Mouse (Mus musculus) kidney, embryonic 14.5 days (tissue): Measurements from ENCODE around the gene Nos1. TPM values are rescaled to one million over a fixed set of nuclear protein-coding genes. Genes with fewer than 3 reads are reported as not detected.

Source experiments
- ATAC-seq: fragments of 200-750 bp; cut with Nextera tagmentation; 2 replicates; pipeline ENCODE4 v1.8.0; 2017; ENCODE audit warnings: moderate number of reproducible peaks, mild to moderate bottlenecking, moderate TSS enrichment, moderate library complexity; ENCODE audit not compliant: low FRiP score, low TSS enrichment
- H3K27ac ChIP-seq: fragments of 300-500 bp; sonication (generic); 2 replicates; pipeline ENCODE4 v1.5.1; 2014; ENCODE audit warnings: low read depth, mild to moderate bottlenecking, low read length, moderate library complexity, mixed read lengths
- H3K27me3 ChIP-seq: fragments of 300-500 bp; sonication (generic); 2 replicates; pipeline ENCODE4 v1.6.1; 2014; ENCODE audit warnings: mild to moderate bottlenecking, low read length; ENCODE audit not compliant: control insufficient read depth, insufficient read depth
- H3K36me3 ChIP-seq: fragments of 300-500 bp; sonication (generic); 2 replicates; pipeline ENCODE4 v1.6.1; 2014; ENCODE audit warnings: low read length, mixed read lengths; ENCODE audit not compliant: control insufficient read depth, insufficient read depth
- H3K4me1 ChIP-seq: fragments of 300-500 bp; sonication (generic); 2 replicates; pipeline ENCODE4 v1.6.1; 2014; ENCODE audit warnings: low read length, mixed read lengths; ENCODE audit not compliant: control insufficient read depth, insufficient read depth
- H3K4me2 ChIP-seq: fragments of 300-500 bp; sonication (generic); replicated peaks from 2 replicates; pipeline ENCODE4 v1.6.1; 2014; ENCODE audit warnings: low read depth, mild to moderate bottlenecking, low read length
- H3K4me3 ChIP-seq: fragments of 300-500 bp; sonication (generic); 2 replicates; pipeline ENCODE4 v1.5.1; 2014; ENCODE audit warnings: mild to moderate bottlenecking, low read length
- H3K9ac ChIP-seq: fragments of 300-500 bp; sonication (generic); 2 replicates; pipeline ENCODE4 v1.6.1; 2014; ENCODE audit warnings: low read depth, mild to moderate bottlenecking, low read length, moderate library complexity
- H3K9me3 ChIP-seq: fragments of 300-500 bp; sonication (generic); 2 replicates; pipeline ENCODE4 v1.6.1; 2016; ENCODE audit warnings: low read length; ENCODE audit not compliant: control insufficient read depth
- WGBS: fragments of 180-500 bp; shearing (Covaris S2); extraction: QIAGEN DNeasy Blood & Tissue Kit; methylation state at CpG from one replicate; pipeline ENCODE4 v1.1.7; 2014; 5-methylcytosine and 5-hydroxymethylcytosine counted together
- polyA plus RNA-seq: library from polyadenylated mRNA; unstranded; fragments of >200 nt; fragmentation: Nextera tagmentation; extraction: Ambion mirVana; gene quantifications from 2 replicates; pipeline ENCODE4 v1.2.1, GENCODE M21; 2014

Nos1 gene
- polyA plus RNA-seq, 1 experiment from 2014 or later, result 0.96 TPM

- H3K27ac ChIP-seq, result no peak overlapping the region
- ATAC-seq, result no peak
These were observed 113.2 kb downstream of the Nos1 start for GRCm38 (mm10) chr5:117894050-117894449.

GRCm38 (mm10) chr5:117898055-117898806, 117.4 kb downstream of the Nos1 start:
- H3K9ac ChIP-seq, result no peak overlapping the region
- no peak overlapping the region for H3K4me3 ChIP-seq
- H3K27ac ChIP-seq, result no peak overlapping the region
- no peaks in the 10 kb centered on the region for H3K9me3 ChIP-seq
- peaks cover 22% of the 10 kb centered on the region for H3K4me1 ChIP-seq
- no peaks in the 10 kb centered on the region for H3K27me3 ChIP-seq
- no peak for ATAC-seq
- H3K36me3 ChIP-seq, result no peaks in the 10 kb centered on the region
- no peak overlapping the region for H3K4me2 ChIP-seq
- 24% methylated on average over 9 of the region's 9 CpGs for WGBS

More at GRCm38 (mm10) chr5:117894050-117894449, 113.2 kb downstream of the Nos1 start:
- Histone ChIP-seq H3K4me2 (no peak overlapping the region), H3K9ac (no peak overlapping the region), H3K4me1 (peaks cover 14% of the 10 kb centered on the region), H3K4me3 (no peak overlapping the region), H3K36me3 (no peaks in the 10 kb centered on the region), H3K9me3 (no peaks in the 10 kb centered on the region), H3K27me3 (no peaks in the 10 kb centered on the region)
- 83% methylated on average over 5 of the region's 5 CpGs for WGBS

- no peaks in the 10 kb centered on the region for H3K36me3 ChIP-seq
- ATAC-seq, result no peak
- no peak overlapping the region for H3K4me3 ChIP-seq
- WGBS, result 74% methylated on average over 10 of the region's 10 CpGs
- H3K9me3 ChIP-seq, result no peaks in the 10 kb centered on the region
- H3K4me1 ChIP-seq, result peaks cover 22% of the 10 kb centered on the region
- no peaks in the 10 kb centered on the region for H3K27me3 ChIP-seq
- H3K27ac ChIP-seq, result no peak overlapping the region
- no peak overlapping the region for H3K9ac ChIP-seq
- H3K4me2 ChIP-seq, result no peak overlapping the region
These were observed 118.5 kb downstream of the Nos1 start for GRCm38 (mm10) chr5:117899361-117899760.

- Histone ChIP-seq H3K4me1 (peaks cover 22% of the 10 kb centered on the region), H3K36me3 (no peaks in the 10 kb centered on the region), H3K27me3 (no peaks in the 10 kb centered on the region), H3K4me2 (no peak overlapping the region), H3K27ac (no peak overlapping the region), H3K9ac (no peak overlapping the region), H3K4me3 (no peak overlapping the region), H3K9me3 (no peaks in the 10 kb centered on the region)
- 20% methylated on average over 13 of the region's 13 CpGs for WGBS
- ATAC-seq, result peak; percentile 51
These were observed 120.3 kb downstream of the Nos1 start for GRCm38 (mm10) chr5:117900921-117901705.

DNA sequence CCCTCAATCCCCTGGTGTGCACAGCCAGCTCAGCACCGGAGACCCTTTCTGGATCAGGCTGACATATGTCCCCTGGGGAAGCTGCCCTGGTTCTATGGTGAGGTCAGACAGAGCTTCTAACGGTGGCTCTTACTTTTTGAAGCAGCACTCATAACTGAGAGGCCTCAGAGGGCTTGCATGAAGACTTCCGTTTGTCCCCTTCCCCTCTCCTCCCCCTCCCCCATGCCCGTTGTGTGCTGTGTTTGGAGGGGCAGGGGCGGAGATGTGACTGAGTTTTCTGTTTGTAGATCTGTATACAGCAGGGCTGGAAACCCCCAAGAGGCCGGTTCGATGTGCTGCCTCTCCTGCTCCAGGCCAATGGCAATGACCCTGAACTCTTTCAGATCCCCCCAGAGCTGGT, 122.7 kb downstream of the Nos1 start:
- no peak overlapping the region for H3K4me2 ChIP-seq
- WGBS, result 40% methylated on average over 7 of the region's 7 CpGs
- H3K4me1 ChIP-seq, result peaks cover 8% of the 10 kb centered on the region
- no peaks in the 10 kb centered on the region for H3K36me3 ChIP-seq
- no peaks in the 10 kb centered on the region for H3K9me3 ChIP-seq
- H3K27me3 ChIP-seq, result no peaks in the 10 kb centered on the region
- H3K4me3 ChIP-seq, result no peak overlapping the region
- no peak overlapping the region for H3K27ac ChIP-seq
- no peak overlapping the region for H3K9ac ChIP-seq
- no peak for ATAC-seq

- 82% methylated on average over 4 of the region's 4 CpGs for WGBS
These were observed 124.9 kb downstream of the Nos1 start for GRCm38 (mm10) chr5:117905728-117906127.

GRCm38 (mm10) chr5:117909524-117909923, 128.7 kb downstream of the Nos1 start:
- H3K4me1 ChIP-seq, result no peaks in the 10 kb centered on the region
- no peaks in the 10 kb centered on the region for H3K9me3 ChIP-seq
- no peak overlapping the region for H3K27ac ChIP-seq
- H3K4me3 ChIP-seq, result no peak overlapping the region
- H3K4me2 ChIP-seq, result no peak overlapping the region
- no peaks in the 10 kb centered on the region for H3K27me3 ChIP-seq
- no peaks in the 10 kb centered on the region for H3K36me3 ChIP-seq
- ATAC-seq, result peak; percentile 74
- WGBS, result 39% methylated on average over 4 of the region's 4 CpGs
- H3K9ac ChIP-seq, result no peak overlapping the region

More at GRCm38 (mm10) chr5:117905728-117906127, 124.9 kb downstream of the Nos1 start:
- H3K36me3 ChIP-seq, result no peaks in the 10 kb centered on the region
- H3K27ac ChIP-seq, result no peak overlapping the region
- H3K4me2 ChIP-seq, result no peak overlapping the region
- H3K9me3 ChIP-seq, result no peaks in the 10 kb centered on the region
- no peak overlapping the region for H3K4me3 ChIP-seq
- ATAC-seq, result no peak
- H3K27me3 ChIP-seq, result no peaks in the 10 kb centered on the region
- H3K4me1 ChIP-seq, result peaks cover 8% of the 10 kb centered on the region
- no peak overlapping the region for H3K9ac ChIP-seq

DNA sequence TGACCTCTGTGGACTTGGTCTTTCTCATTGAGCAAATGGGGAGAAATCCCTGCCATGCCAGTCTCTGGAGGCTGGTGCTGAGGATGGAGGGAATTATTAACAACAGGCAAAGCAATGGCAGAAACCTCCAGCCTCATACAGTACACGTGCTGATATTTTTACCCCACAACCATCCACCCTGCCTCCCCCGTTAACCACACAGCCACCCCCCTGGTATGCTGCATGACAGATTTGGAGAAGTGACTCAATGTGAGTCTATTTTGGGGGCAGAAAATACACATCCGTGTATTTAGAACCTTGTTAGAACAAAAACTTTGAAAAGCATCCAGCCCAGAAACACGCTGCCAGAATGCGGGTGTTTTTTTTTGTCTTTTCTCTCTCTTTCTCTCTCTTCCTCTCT, 135.5 kb downstream of the Nos1 start:
- no peak overlapping the region for H3K27ac ChIP-seq
- ATAC-seq, result no peak
- H3K4me3 ChIP-seq, result no peak overlapping the region
- no peaks in the 10 kb centered on the region for H3K36me3 ChIP-seq
- no peaks in the 10 kb centered on the region for H3K9me3 ChIP-seq
- H3K4me1 ChIP-seq, result no peaks in the 10 kb centered on the region
- H3K4me2 ChIP-seq, result no peak overlapping the region
- WGBS, result 88% methylated on average over 5 of the region's 5 CpGs
- no peaks in the 10 kb centered on the region for H3K27me3 ChIP-seq
- H3K9ac ChIP-seq, result no peak overlapping the region

- no peak overlapping the region for H3K27ac ChIP-seq
- H3K9me3 ChIP-seq, result no peaks in the 10 kb centered on the region
- 61% methylated on average over 3 of the region's 3 CpGs for WGBS
- H3K4me3 ChIP-seq, result no peak overlapping the region
- no peak overlapping the region for H3K9ac ChIP-seq
- ATAC-seq, result no peak
- no peak overlapping the region for H3K4me2 ChIP-seq
- no peaks in the 10 kb centered on the region for H3K36me3 ChIP-seq
- H3K4me1 ChIP-seq, result no peaks in the 10 kb centered on the region
- H3K27me3 ChIP-seq, result no peaks in the 10 kb centered on the region
These were observed 136.1 kb downstream of the Nos1 start for GRCm38 (mm10) chr5:117916906-117917305.
